Mouse (Mus musculus) kidney, adult 2 months (tissue): Measurements from ENCODE around the gene Gmip. TPM values are rescaled to one million over a fixed set of nuclear protein-coding genes. Genes with fewer than 3 reads are reported as not detected.

Experiments
- DNase-seq: peaks from one replicate; pipeline ENCODE4 v3.0.0; 2021
- H3K27ac ChIP-seq: fragments of 200-500 bp; 2 replicates; pipeline ENCODE4 v1.5.1; 2012; ENCODE audit warnings: low read depth, low read length, control low read depth, inconsistent platforms; ENCODE audit not compliant: insufficient read depth
- H3K27me3 ChIP-seq: fragments of 200-500 bp; replicated peaks from 2 replicates; pipeline ENCODE4 v1.6.1; 2012; ENCODE audit warnings: mild to moderate bottlenecking, moderate library complexity, low read length, inconsistent platforms; ENCODE audit not compliant: control insufficient read depth, insufficient read depth
- H3K36me3 ChIP-seq: fragments of 200-500 bp; 2 replicates; pipeline ENCODE4 v1.6.1; 2012; ENCODE audit warnings: mild to moderate bottlenecking, moderate library complexity, low read length, inconsistent platforms; ENCODE audit not compliant: control insufficient read depth, insufficient read depth
- H3K4me1 ChIP-seq: fragments of 200-500 bp; 2 replicates; pipeline ENCODE4 v1.6.1; 2011; ENCODE audit warnings: low read length; ENCODE audit not compliant: control insufficient read depth, insufficient read depth
- H3K4me3 ChIP-seq: fragments of 200-500 bp; 2 replicates; pipeline ENCODE4 v1.5.1; 2011; ENCODE audit warnings: mild to moderate bottlenecking, low read depth, low read length, control low read depth; ENCODE audit not compliant: insufficient read depth
- CTCF ChIP-seq: fragments of 200-500 bp; conservative IDR thresholded peaks from 2 replicates; pipeline ENCODE4 v1.5.1; 2011; ENCODE audit warnings: low read depth, mild to moderate bottlenecking, control low read depth, low read length, moderate library complexity, mixed read lengths; ENCODE audit not compliant: insufficient read depth, insufficient read length
- POLR2A ChIP-seq: fragments of 200-500 bp; IDR thresholded peaks from one replicate; pipeline ENCODE4 v1.6.1; 2011; ENCODE audit warnings: low read depth, low read length, control low read depth
- whole genome bisulfite sequencing: fragments of 180-500 bp; shearing (Covaris S2); methylation state at CpG from one replicate; pipeline ENCODE4 v1.1.7; 2018; 5-methylcytosine and 5-hydroxymethylcytosine counted together
- polyA plus RNA-seq: library from polyadenylated mRNA; depleted of rRNA; stranded (reverse); fragments of >200 nt; gene quantifications from 2 replicates; pipeline ENCODE4 v1.2.3, GENCODE M21; 2012

Gmip gene
- polyA plus RNA-seq, 1 experiment, result 15.8 TPM

DNA sequence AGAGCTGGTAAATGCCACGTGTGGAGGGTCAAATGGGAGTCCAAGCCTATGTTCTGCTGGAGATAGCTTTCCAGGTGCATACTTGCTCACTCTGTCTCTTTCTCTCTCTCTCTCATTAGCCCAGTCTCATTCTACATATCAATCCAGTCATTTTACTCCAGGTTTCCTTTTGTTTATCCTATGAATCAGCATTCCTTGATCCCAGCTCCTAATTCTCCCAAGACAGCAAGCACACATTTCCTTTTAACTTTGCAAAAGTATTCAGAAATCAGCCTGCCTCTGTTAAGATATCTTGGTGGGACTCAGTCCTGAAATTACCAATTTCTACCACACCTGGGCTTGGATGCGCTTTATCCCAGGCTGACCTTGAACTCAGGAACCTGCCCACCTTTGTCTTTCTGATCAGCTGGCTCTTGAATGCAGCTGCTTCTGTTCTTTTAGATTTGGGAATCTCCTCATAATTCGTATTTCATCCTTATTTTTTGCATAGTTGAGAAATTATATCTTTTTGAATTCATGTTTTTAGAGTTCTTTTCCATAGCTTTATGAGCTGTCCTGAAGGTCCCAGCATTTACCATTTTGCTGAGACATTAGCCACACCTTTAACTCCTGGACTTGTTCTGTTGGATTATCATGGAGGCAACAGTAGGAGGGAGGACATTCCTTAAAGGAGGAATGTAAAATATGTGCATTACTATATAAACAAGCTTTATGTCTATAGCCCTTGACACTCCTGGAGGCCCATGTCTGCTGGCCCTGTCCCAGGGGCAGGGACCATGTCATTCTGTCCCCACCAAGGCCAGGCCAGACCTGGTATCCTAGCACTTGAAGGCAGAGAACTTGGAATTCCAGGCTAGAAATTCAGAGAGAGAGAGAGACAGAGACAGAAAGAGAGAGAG is 38.9 kb downstream of the Gmip start:
- Histone ChIP-seq H3K27ac (no peak overlapping the region), H3K36me3 (no peaks in the 10 kb centered on the region), H3K4me1 (no peaks in the 10 kb centered on the region), H3K4me3 (no peak overlapping the region), H3K27me3 (no peaks in the 10 kb centered on the region)
- TF ChIP-seq POLR2A (no peak), CTCF (no peak)
- 84% methylated on average over 3 of the region's 3 CpGs for WGBS
- DNase-seq, result no peak

DNA sequence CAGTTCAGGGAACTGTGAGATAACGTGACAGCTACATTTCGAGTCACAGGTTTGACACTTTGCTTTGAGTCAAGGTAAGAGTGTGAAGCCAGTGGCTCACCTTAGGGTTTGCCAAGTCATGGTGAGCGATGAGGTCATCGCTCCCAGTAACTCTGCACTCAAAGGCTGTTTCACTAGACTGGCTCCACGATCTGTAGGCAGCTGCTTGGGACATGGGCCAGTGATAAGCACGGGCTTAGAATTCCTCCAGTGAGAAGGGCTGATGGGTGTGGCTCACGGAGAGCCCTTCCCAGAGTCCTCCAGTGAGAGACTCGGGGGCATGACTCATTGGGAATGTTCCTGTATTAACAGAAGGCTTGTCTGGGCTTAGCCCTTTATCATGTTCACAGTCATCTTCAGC is 40.5 kb downstream of the Gmip start:
- WGBS, result 76% methylated on average over 8 of the region's 8 CpGs
- TF ChIP-seq POLR2A, result no peak
- no peak for TF ChIP-seq CTCF
- Histone ChIP-seq H3K36me3 (no peaks in the 10 kb centered on the region), H3K27ac (no peak overlapping the region), H3K27me3 (no peaks in the 10 kb centered on the region), H3K4me3 (no peak overlapping the region), H3K4me1 (no peaks in the 10 kb centered on the region)
- no peak for DNase-seq

DNA sequence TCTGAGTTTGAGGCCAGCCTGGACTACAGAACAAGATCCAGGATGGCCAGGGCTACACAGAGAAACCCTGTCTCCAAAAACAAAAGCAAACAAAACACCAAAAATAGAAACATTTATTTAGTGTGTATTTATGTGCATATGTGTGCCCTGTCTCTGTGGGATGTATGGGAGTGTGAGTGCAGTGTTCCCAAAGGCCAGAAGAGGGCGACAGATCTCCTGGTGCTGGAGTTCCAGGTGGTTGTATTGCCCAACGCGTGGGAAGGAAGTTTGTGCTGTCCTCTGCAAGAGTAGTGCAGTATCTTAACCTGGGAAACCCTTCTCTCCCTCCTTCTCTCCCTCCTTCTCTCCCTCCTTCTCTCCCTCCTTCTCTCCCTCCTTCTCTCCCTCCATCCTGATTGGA is 41.4 kb downstream of the Gmip start:
- TF ChIP-seq CTCF, result peak; percentile 56
- TF ChIP-seq POLR2A, result no peak
- no peaks in the 10 kb centered on the region for H3K4me1 ChIP-seq
- 48% methylated on average over 3 of the region's 3 CpGs for WGBS
- H3K27ac ChIP-seq, result no peak overlapping the region
- no peaks in the 10 kb centered on the region for H3K27me3 ChIP-seq
- DNase-seq, result no peak
- no peak overlapping the region for H3K4me3 ChIP-seq
- no peaks in the 10 kb centered on the region for H3K36me3 ChIP-seq

DNA sequence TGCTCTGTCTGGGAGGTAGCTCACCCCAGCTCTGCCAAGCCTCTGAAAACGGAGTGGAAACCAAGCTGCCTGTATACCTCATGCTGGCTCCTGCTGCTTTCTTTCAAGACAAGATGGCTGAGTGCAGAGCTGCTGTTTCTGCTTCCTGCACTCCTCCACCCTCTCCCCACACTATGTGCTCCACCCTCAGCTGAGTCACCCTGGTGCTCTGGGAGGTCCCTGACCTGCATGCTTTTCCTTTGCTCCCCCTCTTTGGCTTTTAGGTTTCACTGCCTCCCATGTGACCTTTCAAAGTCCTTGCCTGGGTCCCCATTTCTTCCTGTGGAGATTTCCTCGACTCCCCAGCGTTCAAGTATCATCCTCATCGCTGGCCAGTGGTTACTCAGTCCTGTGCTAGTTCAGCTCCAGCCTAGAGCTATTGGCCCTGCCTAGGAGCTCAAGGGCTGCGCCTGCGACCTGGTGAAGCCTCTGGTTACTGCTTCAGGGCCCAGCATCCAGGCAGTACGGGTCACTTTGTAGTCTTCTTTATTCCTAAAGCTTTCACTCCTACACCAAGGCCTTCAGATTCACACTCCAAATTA is 42.5 kb downstream of the Gmip start:
- Histone ChIP-seq H3K36me3 (no peaks in the 10 kb centered on the region), H3K4me1 (no peaks in the 10 kb centered on the region), H3K4me3 (no peak overlapping the region), H3K27me3 (no peaks in the 10 kb centered on the region), H3K27ac (no peak overlapping the region)
- DNase-seq, result no peak
- WGBS, result 79% methylated on average over 7 of the region's 7 CpGs
- TF ChIP-seq POLR2A (no peak), CTCF (no peak)

DNA sequence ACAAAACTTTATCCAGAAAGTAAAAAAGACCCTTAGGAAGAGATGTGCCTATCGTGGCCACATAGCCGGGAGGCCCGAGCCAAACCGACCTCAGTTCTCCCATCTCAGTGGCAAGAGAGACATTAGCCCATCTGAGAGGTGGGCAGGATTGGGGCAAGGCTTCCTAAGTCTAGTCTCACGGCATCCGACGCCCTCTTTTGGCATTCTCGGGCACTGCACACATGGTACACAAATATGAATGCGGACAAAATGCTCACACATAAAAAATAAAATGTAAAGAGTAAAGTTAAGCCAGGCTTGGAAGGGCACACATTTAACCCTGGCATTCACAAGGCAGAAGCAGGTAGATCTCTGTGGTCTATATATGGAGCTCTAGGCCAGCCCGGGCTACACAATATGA is 45.4 kb downstream of the Gmip start:
- Histone ChIP-seq H3K27me3 (no peaks in the 10 kb centered on the region), H3K4me3 (no peak overlapping the region), H3K27ac (no peak overlapping the region), H3K36me3 (no peaks in the 10 kb centered on the region), H3K4me1 (no peaks in the 10 kb centered on the region)
- TF ChIP-seq CTCF (no peak), POLR2A (no peak)
- no peak for DNase-seq
- WGBS, result 93% methylated on average over 10 of the region's 10 CpGs

DNA sequence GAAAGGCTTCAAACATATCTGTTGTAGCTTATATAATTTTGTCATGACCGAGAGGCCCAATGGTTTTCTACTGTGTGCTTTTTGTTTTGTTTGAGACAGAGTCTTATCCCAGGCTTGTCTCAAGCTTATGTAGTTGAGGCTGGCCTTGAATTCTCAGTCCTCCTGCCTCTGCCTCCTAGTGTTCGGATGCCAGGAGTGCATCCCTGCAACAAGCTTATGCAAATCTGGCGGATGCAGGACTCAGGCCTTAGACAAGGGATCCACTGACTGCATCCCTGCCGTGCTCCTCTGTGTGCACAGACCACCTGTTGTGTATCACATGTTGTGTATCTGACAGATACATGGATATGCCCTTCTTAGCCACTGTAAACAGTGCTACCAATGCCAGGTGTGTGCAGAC is 52.3 kb downstream of the Gmip start:
- 69% methylated on average over 4 of the region's 4 CpGs for WGBS
- no peak for TF ChIP-seq POLR2A
- peak; percentile 52 for TF ChIP-seq CTCF
- no peak overlapping the region for H3K27ac ChIP-seq
- H3K4me3 ChIP-seq, result no peak overlapping the region
- H3K36me3 ChIP-seq, result no peaks in the 10 kb centered on the region
- DNase-seq, result no peak
- H3K4me1 ChIP-seq, result no peaks in the 10 kb centered on the region
- H3K27me3 ChIP-seq, result no peaks in the 10 kb centered on the region

DNA sequence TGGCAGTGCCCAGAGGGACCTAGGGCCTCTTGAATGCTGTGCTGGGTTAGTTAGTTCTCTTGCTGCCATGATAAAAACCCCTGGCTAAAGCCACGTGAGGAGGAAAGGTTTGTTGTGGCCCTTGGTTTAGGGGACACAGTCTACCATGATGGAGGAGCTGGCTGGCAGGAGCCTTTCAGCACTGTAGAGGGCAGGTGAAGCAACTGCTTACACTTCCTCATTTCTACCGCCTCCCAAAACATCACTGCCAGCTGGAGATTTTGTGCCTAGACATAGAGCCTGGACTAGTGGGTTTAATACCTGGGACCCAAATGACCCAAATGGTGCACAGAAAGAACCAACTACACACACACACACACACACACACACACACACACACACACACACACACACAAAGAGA is 52.8 kb downstream of the Gmip start:
- H3K4me1 ChIP-seq, result no peaks in the 10 kb centered on the region
- DNase-seq, result no peak
- no peak overlapping the region for H3K27ac ChIP-seq
- TF ChIP-seq POLR2A (no peak), CTCF (no peak)
- no peaks in the 10 kb centered on the region for H3K27me3 ChIP-seq
- 77% methylated on average over 2 of the region's 2 CpGs for WGBS
- no peak overlapping the region for H3K4me3 ChIP-seq
- no peaks in the 10 kb centered on the region for H3K36me3 ChIP-seq
